Mouse (Mus musculus) gastrocnemius, postnatal 25 days (tissue): ENCODE data around the gene Naa50. TPM values are rescaled to one million over a fixed set of nuclear protein-coding genes. Genes with fewer than 3 reads are reported as not detected.

Experiments used
- DNase-seq: peaks from one replicate; pipeline ENCODE4 v3.0.0; 2022
- total RNA-seq, 2 experiments: library from RNA; stranded (reverse); gene quantifications; 1 replicate in 1 of 2; 2 replicates in 1 of 2; pipeline ENCODE4 v1.2.3; 2021

The Naa50 gene
- total RNA-seq, 2 experiments from 2014 or later = 138 to 160 TPM

- DNase-seq = peak; percentile 86
Measured at GRCm38 (mm10) chr16:44140186-44140787, 657 bp downstream of the Naa50 start.

DNA sequence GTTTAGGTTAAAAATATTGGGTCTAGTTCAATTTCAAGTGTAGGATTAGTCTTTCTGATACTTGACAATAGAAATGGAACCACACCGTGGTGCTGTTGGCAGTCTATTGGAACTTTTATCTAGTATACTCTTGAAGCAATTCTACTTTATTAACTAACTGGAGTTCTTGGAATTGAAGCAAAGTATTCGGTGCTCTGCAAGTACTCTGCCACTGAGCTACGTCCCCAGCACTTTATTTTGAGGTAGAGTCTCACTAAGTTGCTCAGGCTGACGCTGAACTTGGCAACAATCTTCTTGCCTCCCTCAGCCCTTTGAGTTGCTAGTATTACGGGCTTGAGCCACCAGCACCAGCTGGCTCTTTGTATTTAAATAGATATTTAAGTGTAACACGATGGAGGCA is 1.9 kb downstream of the Naa50 start:
- peak; percentile 22 for DNase-seq

GRCm38 (mm10) chr16:44149002-44149767 is 9.6 kb downstream of the Naa50 start:
- DNase-seq = no peak

GRCm38 (mm10) chr16:44154497-44155057 is 14.9 kb downstream of the Naa50 start:
- no peak for DNase-seq

- DNase-seq = no peak
Measured at GRCm38 (mm10) chr16:44159325-44159724, 19.7 kb downstream of the Naa50 start.

- no peak for DNase-seq
Measured at GRCm38 (mm10) chr16:44163831-44164230, 24.2 kb downstream of the Naa50 start.

DNA sequence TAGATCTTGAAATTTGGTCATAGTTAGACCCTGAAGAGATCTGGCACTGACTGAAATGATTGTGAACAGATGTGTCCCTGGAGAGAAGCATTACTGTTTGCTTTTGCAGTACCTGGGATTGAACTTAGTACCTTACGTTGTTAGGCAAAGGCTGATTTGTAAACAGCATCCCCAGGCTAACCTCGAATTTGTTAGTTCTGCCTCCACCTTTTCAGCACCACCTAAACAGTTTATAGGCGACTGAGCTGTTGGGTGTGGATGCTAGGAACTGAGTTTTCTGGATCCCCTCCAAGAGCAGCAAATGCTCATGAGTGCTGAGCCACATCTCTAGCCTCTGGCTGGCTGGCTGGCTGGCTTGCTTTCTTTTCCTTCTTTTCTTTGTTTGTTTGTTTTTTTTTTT is 25.6 kb downstream of the Naa50 start:
- DNase-seq = no peak

- no peak for DNase-seq
Measured at GRCm38 (mm10) chr16:44168990-44169389, 29.4 kb downstream of the Naa50 start.

DNA sequence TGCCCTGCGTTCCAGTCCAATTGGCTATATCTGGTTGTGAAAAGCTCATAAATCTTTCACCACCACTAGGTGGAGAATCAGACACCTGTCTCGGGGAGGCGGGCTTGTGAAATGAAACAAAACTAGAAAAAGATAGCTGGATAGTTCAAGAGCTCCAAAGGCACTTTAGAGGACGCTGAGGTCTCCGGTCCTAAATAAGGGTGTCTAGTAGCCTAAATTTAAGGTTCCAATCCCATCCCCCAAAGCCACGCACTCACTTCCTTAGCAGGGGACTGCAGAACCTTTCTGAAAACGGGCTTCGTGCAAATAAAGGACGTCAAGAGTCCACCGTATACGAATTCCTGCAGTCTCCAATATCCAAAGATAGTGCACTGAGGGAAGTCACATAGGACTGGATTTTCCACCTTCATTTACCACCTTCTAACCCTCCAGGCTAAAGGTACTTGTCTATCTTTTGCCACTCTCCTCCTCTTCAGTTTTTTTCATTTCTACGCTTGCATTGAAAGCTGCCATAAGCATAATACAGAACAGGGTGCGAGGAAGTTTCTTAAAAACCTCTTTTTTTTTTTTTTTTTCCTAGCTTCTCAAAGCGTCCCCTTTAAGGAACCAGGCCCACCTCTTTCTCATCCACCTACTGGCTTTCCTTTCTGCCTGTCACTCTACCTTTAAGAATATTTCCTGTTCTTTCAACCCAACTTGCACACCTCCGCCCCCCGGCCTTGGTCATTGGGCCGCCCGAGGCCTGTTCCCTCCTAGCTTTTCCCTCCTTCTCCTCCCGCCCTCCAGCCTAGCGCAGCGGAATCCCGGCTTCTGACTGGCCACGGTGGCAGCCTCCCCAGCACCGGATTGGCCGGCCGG is 32.9 kb downstream of the Naa50 start:
- peak; percentile 100 for DNase-seq

DNA sequence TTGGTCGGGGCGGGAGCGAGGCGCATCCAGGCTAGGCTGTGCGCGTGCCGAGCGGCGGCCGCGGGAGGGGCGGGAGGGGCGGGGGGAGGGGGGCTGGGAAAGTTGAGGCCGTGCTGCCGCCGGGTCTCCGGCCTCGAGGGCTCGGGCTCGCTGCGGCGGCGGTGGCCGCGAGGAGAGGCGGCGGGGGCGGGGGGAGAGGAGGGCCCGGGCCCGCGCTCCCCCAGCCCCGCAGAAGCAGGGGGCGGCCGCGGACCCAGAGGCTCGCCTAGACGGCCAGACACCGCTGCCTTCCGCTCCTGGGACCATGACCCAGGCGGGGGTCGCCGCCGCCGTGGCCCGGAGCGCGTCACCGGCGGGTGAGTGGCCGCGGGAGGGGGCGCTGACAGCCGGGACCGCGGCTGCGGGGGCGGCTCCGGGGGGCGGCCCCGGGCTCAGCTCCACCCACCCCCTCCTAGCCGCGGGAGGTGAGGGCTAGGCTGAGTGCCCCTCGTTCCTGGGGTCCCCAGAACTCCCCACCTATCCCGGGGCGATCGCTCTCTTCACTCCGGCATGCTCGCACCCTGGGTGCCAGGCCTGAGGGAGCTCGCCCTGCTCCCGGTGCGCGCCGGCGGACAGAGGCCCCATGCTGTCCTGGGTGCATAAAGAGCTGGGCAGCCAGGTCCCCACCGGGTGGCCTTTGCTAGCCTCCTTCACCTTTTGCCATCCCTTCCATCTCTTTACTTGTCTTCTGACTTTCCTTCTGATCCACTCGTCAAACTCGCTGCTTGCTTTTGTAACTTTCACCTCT is 33.7 kb downstream of the Naa50 start, which contains the start of gene Usf3:
TSS of gene Usf3 (plus strand) at position 92 of the 787 bp plus-strand sequence.
- DNase-seq = peak; percentile 72

- DNase-seq = no peak
Measured at GRCm38 (mm10) chr16:44173966-44174530, 34.4 kb downstream of the Naa50 start.

- no peak for DNase-seq
Measured at GRCm38 (mm10) chr16:44175001-44175400, 35.4 kb downstream of the Naa50 start.

- DNase-seq = no peak
Measured at GRCm38 (mm10) chr16:44176511-44176910, 36.9 kb downstream of the Naa50 start.

DNA sequence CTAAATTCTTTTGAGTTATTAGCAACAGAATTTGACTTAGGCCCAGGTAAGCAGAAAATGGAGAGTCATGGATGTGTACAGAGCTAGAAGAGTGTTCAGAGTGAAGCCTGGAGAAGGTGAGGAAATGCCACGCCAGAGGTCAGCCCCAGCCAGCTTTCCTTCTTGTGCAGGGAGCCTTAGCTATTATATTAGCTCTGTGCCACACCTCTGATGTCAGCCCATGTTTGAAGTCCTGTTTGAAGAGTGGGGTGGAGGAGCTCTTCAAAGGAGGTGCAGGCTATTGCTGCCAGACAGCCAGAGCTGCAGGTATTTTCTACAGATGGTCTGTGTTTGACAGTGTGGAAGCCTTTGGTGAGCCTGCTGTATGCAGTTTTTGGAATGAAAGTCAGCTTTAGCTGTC is 38.9 kb downstream of the Naa50 start:
- DNase-seq = no peak

GRCm38 (mm10) chr16:44182597-44182996 is 43.0 kb downstream of the Naa50 start:
- DNase-seq = no peak

DNA sequence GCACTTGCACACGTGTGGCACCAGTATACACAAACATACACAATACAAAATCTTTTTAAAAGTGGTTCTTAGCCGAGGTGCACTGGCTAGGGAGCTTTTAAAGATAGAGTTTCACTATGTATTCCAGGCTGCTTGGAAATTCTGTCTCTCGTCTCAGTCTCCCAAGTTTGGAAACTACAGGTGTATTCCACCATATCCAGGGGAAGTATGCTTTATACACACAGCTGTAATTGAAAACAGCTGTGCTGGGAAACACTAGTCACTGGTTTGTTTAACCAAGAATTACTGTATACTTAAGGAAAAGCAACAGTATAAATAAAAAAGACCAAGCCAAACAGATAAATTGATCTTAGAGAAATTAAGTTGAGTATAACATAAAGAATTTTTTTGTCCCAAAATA is 45.1 kb downstream of the Naa50 start:
- DNase-seq = no peak

GRCm38 (mm10) chr16:44187172-44187571 is 47.5 kb downstream of the Naa50 start:
- no peak for DNase-seq

DNA sequence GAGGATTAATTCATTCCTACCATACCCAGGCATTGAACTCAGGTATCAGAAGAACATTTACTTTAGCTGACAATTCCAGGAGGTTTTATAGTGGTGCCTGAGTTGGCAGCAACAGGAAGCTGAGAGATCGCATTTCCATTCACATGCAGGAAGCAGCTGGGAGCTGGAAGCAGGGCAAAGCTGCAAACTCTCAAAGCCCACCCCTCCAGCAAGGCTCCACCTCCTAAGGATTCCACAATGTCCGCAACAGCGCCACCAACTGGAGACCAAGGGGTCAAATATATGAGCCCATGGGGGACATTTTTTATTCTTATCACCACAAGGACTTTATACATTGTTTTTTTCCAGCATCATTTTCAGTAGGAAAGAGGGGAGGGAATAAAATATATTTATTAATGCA is 49.1 kb downstream of the Naa50 start:
- DNase-seq = no peak

DNA sequence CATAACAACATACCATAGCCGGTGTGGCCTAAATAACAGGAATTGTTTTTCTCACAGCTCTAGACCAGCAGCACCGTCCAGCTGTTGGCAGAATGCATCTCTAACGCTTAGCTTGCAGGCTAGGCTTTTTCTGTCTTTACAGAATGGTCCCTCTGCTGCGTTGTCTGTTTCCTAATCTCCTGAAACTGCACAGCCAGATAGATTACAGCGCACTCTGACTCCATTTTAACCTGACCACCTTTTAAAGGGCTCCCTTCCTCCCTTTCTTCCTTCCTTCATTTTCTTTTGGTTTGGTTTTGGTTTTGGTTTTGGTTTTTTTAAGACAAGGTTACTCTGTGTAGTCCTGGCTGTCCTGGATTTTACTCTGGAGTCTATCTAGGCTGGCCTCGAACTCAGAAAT is 50.4 kb downstream of the Naa50 start:
- DNase-seq = no peak

DNA sequence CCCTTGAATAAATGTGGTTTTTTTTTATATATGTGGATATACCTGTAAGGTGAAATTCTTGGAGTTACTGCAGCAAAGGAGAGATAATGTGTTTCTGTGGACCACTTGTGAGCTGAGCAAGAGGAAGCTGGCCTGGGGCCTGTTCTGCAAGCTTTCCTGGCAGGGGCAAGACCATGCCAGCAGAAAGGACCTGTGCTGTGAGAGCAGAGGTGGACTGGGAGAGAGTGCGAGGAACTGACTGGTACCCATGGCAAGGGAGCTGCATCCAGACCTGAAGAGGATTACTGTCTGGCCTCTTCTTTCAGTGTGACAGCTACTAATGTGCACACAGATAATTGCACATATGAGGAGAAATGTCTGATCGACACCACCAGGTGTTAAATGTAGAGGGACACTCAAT is 51.3 kb downstream of the Naa50 start:
- DNase-seq = no peak

- no peak for DNase-seq
Measured at GRCm38 (mm10) chr16:44199066-44199703, 59.6 kb downstream of the Naa50 start.
